ENCODE assay signal across 38 mouse cellular contexts in genomic region chr1:93020602-93021001, GRCm38 (mm10). TPM values are rescaled to one million over a fixed set of nuclear protein-coding genes. Genes with fewer than 3 reads are reported as not detected.
"Had no signal": no experiment of that assay in that cellular context is flagged by ENCODE, and none has a peak within 500 bp of the region (broad histone marks: within the 10 kb centered on the region; RNA-seq: fewer than 3 reads in every experiment).

No protein-coding gene starts in this region.

- ATAC-seq: forebrain, embryonic 16.5 days; hindbrain, postnatal 0 days; intestine, embryonic 16.5 days; liver, embryonic 12.5 days had no signal

- H3K9ac ChIP-seq: heart, embryonic 13.5 days; heart, embryonic 15.5 days; hindbrain, embryonic 13.5 days; hindbrain, embryonic 15.5 days; kidney, embryonic 15.5 days; limb, embryonic 13.5 days; limb, embryonic 15.5 days; liver, embryonic 12.5 days had no signal

- H3K4me2 ChIP-seq: heart, embryonic 11.5 days; heart, embryonic 13.5 days; heart, embryonic 15.5 days; hindbrain, embryonic 13.5 days; hindbrain, embryonic 15.5 days; kidney, embryonic 15.5 days; limb, embryonic 13.5 days; limb, embryonic 15.5 days; liver, embryonic 12.5 days had no signal

- H3K27me3 ChIP-seq: hindbrain, embryonic 13.5 days; hindbrain, embryonic 15.5 days; kidney, embryonic 15.5 days; limb, embryonic 13.5 days; limb, embryonic 15.5 days had no signal

- H3K4me1 ChIP-seq: heart, embryonic 13.5 days; heart, embryonic 15.5 days; hindbrain, embryonic 13.5 days; hindbrain, embryonic 15.5 days; kidney, embryonic 15.5 days; limb, embryonic 13.5 days; limb, embryonic 15.5 days; liver, embryonic 12.5 days had no signal

- H3K27ac ChIP-seq: heart, adult 2 months; heart, embryonic 13.5 days; heart, embryonic 15.5 days; hindbrain, embryonic 13.5 days; hindbrain, embryonic 15.5 days; hindbrain, postnatal 0 days; kidney, embryonic 15.5 days; kidney, postnatal 0 days; limb, embryonic 13.5 days; limb, embryonic 15.5 days; liver, embryonic 12.5 days had no signal

- H3K36me3 ChIP-seq: heart, embryonic 13.5 days; heart, embryonic 15.5 days; kidney, embryonic 15.5 days; limb, embryonic 13.5 days; limb, embryonic 15.5 days; liver, embryonic 12.5 days had no signal

- H3K4me3 ChIP-seq: heart, adult 2 months; heart, embryonic 13.5 days; heart, embryonic 15.5 days; hindbrain, embryonic 13.5 days; hindbrain, embryonic 15.5 days; kidney, embryonic 15.5 days; limb, embryonic 13.5 days; limb, embryonic 15.5 days; liver, embryonic 12.5 days had no signal

- H3K9me3 ChIP-seq: heart, embryonic 13.5 days; heart, embryonic 15.5 days; hindbrain, embryonic 13.5 days; hindbrain, embryonic 15.5 days; kidney, embryonic 15.5 days; limb, embryonic 13.5 days; limb, embryonic 15.5 days; liver, embryonic 12.5 days had no signal

- DNase-seq: gastrocnemius, postnatal 14 days; gastrocnemius, postnatal 36 days; heart, adult 11 months; heart, adult 2 months; heart, postnatal 14 days; heart, postnatal 36 days; kidney, adult 11 months; kidney, adult 2 months; kidney, adult 9 months; kidney, postnatal 14 days; kidney, postnatal 36 days; layer of hippocampus, adult 9-11 months; layer of hippocampus, postnatal 36 days had no signal

RNA-seq across cellular contexts. Expression of gene Aqp12, which starts 14.5 kb away (rescaled TPM):
- total RNA-seq: gastrocnemius, adult 8-10 months; gastrocnemius, postnatal 14 days; gastrocnemius, postnatal 36 days; heart, adult 2 months; heart, postnatal 14 days; heart, postnatal 36 days; hematopoietic stem cell, adult 5-6 weeks; hindbrain, postnatal 0 days; layer of hippocampus, adult 18-20 months; layer of hippocampus, adult 8-10 months; layer of hippocampus, postnatal 14 days; layer of hippocampus, postnatal 36 days; left cerebral cortex, postnatal 10 days; left cerebral cortex, postnatal 36 days had no signal
- polyA plus RNA-seq: forebrain, embryonic 16.5 days; gonadal fat pad, adult 2 months; heart, adult 2 months; heart, embryonic 11.5 days; heart, embryonic 13.5 days; heart, embryonic 15.5 days; heart, postnatal 0 days; hindbrain, embryonic 11.5 days; hindbrain, embryonic 13.5 days; hindbrain, embryonic 15.5 days; hindbrain, postnatal 0 days; kidney, adult 2 months; kidney, embryonic 15.5 days; kidney, postnatal 0 days; limb, embryonic 11.5 days; limb, embryonic 13.5 days; limb, embryonic 15.5 days; liver, adult 2 months; liver, embryonic 12.5 days had no signal
